Mouse (Mus musculus): ENCODE measurements around the gene Lrrc41. TPM values are rescaled to one million over a fixed set of nuclear protein-coding genes. Genes with fewer than 3 reads are reported as not detected.
A peak's percentile ranks its signal among the peaks of the same experiment; 100 is the strongest.

Gene Lrrc41
- polyA plus RNA-seq, 1 experiment from 2014 or later: 49.2 TPM

DNA sequence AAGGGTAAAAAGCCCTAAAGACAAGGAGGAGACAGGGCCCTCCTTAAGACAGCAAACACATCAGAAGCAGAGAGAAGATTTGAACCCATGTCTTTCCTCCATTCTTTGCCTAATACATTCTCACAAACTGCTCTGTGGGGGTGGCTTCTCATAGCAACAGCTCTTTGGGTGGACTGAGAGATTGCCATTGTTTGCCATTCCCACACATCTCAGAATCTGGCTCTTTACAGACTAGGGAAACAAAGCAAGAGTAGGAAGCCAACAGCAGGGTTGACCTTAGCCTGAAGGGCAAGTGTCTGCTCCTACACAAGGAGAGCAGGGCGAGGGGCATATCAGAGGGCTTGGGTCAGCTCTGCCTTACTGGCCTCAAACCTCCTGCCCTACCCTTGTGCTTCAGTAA is 66.7 kb downstream of the Lrrc41 start:
- no peak overlapping the region for H3K9ac ChIP-seq (ENCODE audit: low read depth, low read length)
- no peak for TF ChIP-seq CTCF (IDR thresholded peaks at IDR 0.05; ENCODE audit: low read depth)
- no peak overlapping the region for H3K4me2 ChIP-seq (replicated peaks; ENCODE audit: low read depth)
- H3K27me3 ChIP-seq (replicated peaks; ENCODE audit: control insufficient read depth, insufficient read depth, low read length): no peaks in the 10 kb centered on the region
- no peak overlapping the region for H3K4me3 ChIP-seq (ENCODE audit: low read depth, low read length)
- H3K27ac ChIP-seq (ENCODE audit: low read depth, low read length): no peak overlapping the region
- H3K4me1 ChIP-seq (replicated peaks; ENCODE audit: control insufficient read depth, insufficient read depth, low read length): peaks cover 4% of the 10 kb centered on the region; the same call in 1 of the 2 replicates
- ATAC-seq: no peak
- H3K36me3 ChIP-seq (ENCODE audit: control insufficient read depth, insufficient read depth): no peaks in the 10 kb centered on the region
- WGBS: 86% methylated on average over 1 of the region's 1 CpGs
- H3K9me3 ChIP-seq (ENCODE audit: control insufficient read depth): no peaks in the 10 kb centered on the region

DNA sequence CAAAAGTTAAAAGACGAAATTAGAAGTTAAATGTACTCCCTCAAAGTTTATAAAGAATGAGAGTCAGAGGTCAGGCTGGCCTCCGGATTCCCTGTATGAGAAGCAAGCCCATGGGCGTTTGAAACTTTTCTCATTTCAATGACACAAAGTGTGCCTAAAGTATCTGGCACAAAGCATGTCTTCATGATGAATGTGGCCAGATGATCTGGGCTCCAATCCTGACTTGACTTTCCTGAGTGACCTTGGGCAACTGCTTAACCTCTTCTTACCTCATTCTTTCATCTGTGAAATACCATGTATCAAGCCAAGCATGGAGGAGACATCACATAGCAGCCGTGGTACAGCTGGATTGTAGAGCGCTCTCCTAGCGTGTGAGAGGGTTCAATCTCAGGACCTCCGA is 67.2 kb downstream of the Lrrc41 start:
- WGBS: 85% methylated on average over 7 of the region's 7 CpGs
- ATAC-seq: no peak
- TF ChIP-seq CTCF (IDR thresholded peaks at IDR 0.05; ENCODE audit: low read depth): no peak
- no peaks in the 10 kb centered on the region for H3K9me3 ChIP-seq (ENCODE audit: control insufficient read depth)
- H3K4me1 ChIP-seq (replicated peaks; ENCODE audit: control insufficient read depth, insufficient read depth, low read length): peaks cover 4% of the 10 kb centered on the region; the same call in 1 of the 2 replicates
- no peak overlapping the region for H3K27ac ChIP-seq (ENCODE audit: low read depth, low read length)
- no peak overlapping the region for H3K4me2 ChIP-seq (replicated peaks; ENCODE audit: low read depth)
- no peaks in the 10 kb centered on the region for H3K27me3 ChIP-seq (replicated peaks; ENCODE audit: control insufficient read depth, insufficient read depth, low read length)
- no peak overlapping the region for H3K4me3 ChIP-seq (ENCODE audit: low read depth, low read length)
- H3K36me3 ChIP-seq (ENCODE audit: control insufficient read depth, insufficient read depth): no peaks in the 10 kb centered on the region
- no peak overlapping the region for H3K9ac ChIP-seq (ENCODE audit: low read depth, low read length)

- Histone ChIP-seq H3K4me2 (replicated peaks; ENCODE audit: low read depth) (peak overlapping the region; percentile 98), H3K4me1 (replicated peaks; ENCODE audit: control insufficient read depth, insufficient read depth, low read length) (peaks cover 4% of the 10 kb centered on the region; the same call in 1 of the 2 replicates), H3K27me3 (replicated peaks; ENCODE audit: control insufficient read depth, insufficient read depth, low read length) (no peaks in the 10 kb centered on the region), H3K36me3 (ENCODE audit: control insufficient read depth, insufficient read depth) (no peaks in the 10 kb centered on the region), H3K9me3 (ENCODE audit: control insufficient read depth) (no peaks in the 10 kb centered on the region), H3K27ac (ENCODE audit: low read depth, low read length) (no peak overlapping the region), H3K4me3 (ENCODE audit: low read depth, low read length) (peak overlapping the region; percentile 72; the same call in 1 of the 2 replicates), H3K9ac (ENCODE audit: low read depth, low read length) (no peak overlapping the region)
- ATAC-seq: no peak
- 26% methylated on average over 7 of the region's 7 CpGs for WGBS
- no peak for TF ChIP-seq CTCF (IDR thresholded peaks at IDR 0.05; ENCODE audit: low read depth)
Observed at GRCm38 (mm10) chr4:116143317-116143811, 68.3 kb downstream of the Lrrc41 start.

GRCm38 (mm10) chr4:116143891-116144717 is 69.0 kb downstream of the Lrrc41 start:
- Histone ChIP-seq H3K27ac (ENCODE audit: low read depth, low read length) (no peak overlapping the region), H3K4me2 (replicated peaks; ENCODE audit: low read depth) (peak overlapping the region; percentile 98)
- WGBS: 2% methylated on average over 47 of the region's 47 CpGs

More at GRCm38 (mm10) chr4:116143891-116144717, 69.0 kb downstream of the Lrrc41 start:
- peak; percentile 38; the same call in 1 of the 2 replicates for ATAC-seq
- H3K9me3 ChIP-seq (ENCODE audit: control insufficient read depth): no peaks in the 10 kb centered on the region
- no peaks in the 10 kb centered on the region for H3K36me3 ChIP-seq (ENCODE audit: control insufficient read depth, insufficient read depth)
- H3K27me3 ChIP-seq (replicated peaks; ENCODE audit: control insufficient read depth, insufficient read depth, low read length): no peaks in the 10 kb centered on the region
- TF ChIP-seq CTCF (IDR thresholded peaks at IDR 0.05; ENCODE audit: low read depth): no peak
- H3K9ac ChIP-seq (ENCODE audit: low read depth, low read length): peak overlapping the region; percentile 64
- peaks cover 4% of the 10 kb centered on the region; the same call in 1 of the 2 replicates for H3K4me1 ChIP-seq (replicated peaks; ENCODE audit: control insufficient read depth, insufficient read depth, low read length)
- peak overlapping the region; percentile 72 for H3K4me3 ChIP-seq (ENCODE audit: low read depth, low read length)

Other genes with a start within 250 kb of the Lrrc41 start
- gene Mob3c, start 247.2 kb upstream of the Lrrc41 start, polyA plus RNA-seq (2015; fragmentation: Nextera tagmentation; extraction: Ambion mirVana): 11.8 and 13.6 TPM in 2 replicates
- 12.8 and 15.1 TPM in 2 replicates for gene Mknk1, start 236.1 kb upstream of the Lrrc41 start, polyA plus RNA-seq (2015; fragmentation: Nextera tagmentation; extraction: Ambion mirVana)
- not detected in 2 replicates for gene Kncn, start 190.9 kb upstream of the Lrrc41 start, polyA plus RNA-seq (2015; fragmentation: Nextera tagmentation; extraction: Ambion mirVana)
- not detected in 2 replicates for gene 6430628N08Rik, start 184.6 kb upstream of the Lrrc41 start, polyA plus RNA-seq (2015; fragmentation: Nextera tagmentation; extraction: Ambion mirVana)
- gene Dmbx1, start 135.3 kb upstream of the Lrrc41 start, polyA plus RNA-seq (2015; fragmentation: Nextera tagmentation; extraction: Ambion mirVana): not detected in 2 replicates
- gene Faah, start 57.3 kb upstream of the Lrrc41 start, polyA plus RNA-seq (2015; fragmentation: Nextera tagmentation; extraction: Ambion mirVana): 105 and 125 TPM in 2 replicates
- gene Nsun4, start 21.4 kb upstream of the Lrrc41 start, polyA plus RNA-seq (2015; fragmentation: Nextera tagmentation; extraction: Ambion mirVana): 34.5 and 37.5 TPM in 2 replicates
- 1,002 and 1,003 TPM in 2 replicates for gene Uqcrh, start 198 bp upstream of the Lrrc41 start, polyA plus RNA-seq (2015; fragmentation: Nextera tagmentation; extraction: Ambion mirVana)
- 5.2 and 6.5 TPM in 2 replicates for gene Rad54l, start 48.4 kb downstream of the Lrrc41 start, polyA plus RNA-seq (2015; fragmentation: Nextera tagmentation; extraction: Ambion mirVana)
- 18.1 and 18.2 TPM in 2 replicates for gene Pomgnt1, start 48.6 kb downstream of the Lrrc41 start, polyA plus RNA-seq (2015; fragmentation: Nextera tagmentation; extraction: Ambion mirVana)
- 0.56 and 0.68 TPM in 2 replicates for gene Lurap1, start 76.1 kb downstream of the Lrrc41 start, polyA plus RNA-seq (2015; fragmentation: Nextera tagmentation; extraction: Ambion mirVana)
- gene Tspan1, start 92.3 kb downstream of the Lrrc41 start, polyA plus RNA-seq (2015; fragmentation: Nextera tagmentation; extraction: Ambion mirVana): 40.1 and 63.8 TPM in 2 replicates
- gene 1700042G07Rik, start 98.1 kb downstream of the Lrrc41 start, polyA plus RNA-seq (2015; fragmentation: Nextera tagmentation; extraction: Ambion mirVana): not detected in 2 replicates
- not detected in 2 replicates for gene Gm49337, start 98.1 kb downstream of the Lrrc41 start, polyA plus RNA-seq (2015; fragmentation: Nextera tagmentation; extraction: Ambion mirVana)
- gene Pik3r3, start 146.3 kb downstream of the Lrrc41 start, polyA plus RNA-seq (2015; fragmentation: Nextera tagmentation; extraction: Ambion mirVana): 2.9 and 3.5 TPM in 2 replicates

All from intestine, postnatal 0 days (tissue).